Mouse (Mus musculus) limb, embryonic 12.5 days (tissue): ENCODE results near the gene Rpl36a-ps1. TPM values are rescaled to one million over a fixed set of nuclear protein-coding genes. Genes with fewer than 3 reads are reported as not detected.

Source experiments
- ATAC-seq: fragments of 200-750 bp; cut with Nextera tagmentation; 2 replicates; pipeline ENCODE4 v1.8.0; 2017; ENCODE audit warnings: low read depth, moderate TSS enrichment; ENCODE audit not compliant: insufficient number of reproducible peaks, insufficient read depth, low FRiP score, low TSS enrichment
- H3K27ac ChIP-seq: fragments of 300-500 bp; sonication (generic); 2 replicates; pipeline ENCODE4 v1.5.1; 2016; ENCODE audit warnings: mild to moderate bottlenecking, moderate library complexity
- H3K27me3 ChIP-seq: fragments of 300-500 bp; sonication (generic); 2 replicates; pipeline ENCODE4 v1.6.1; 2016; ENCODE audit warnings: mild to moderate bottlenecking, moderate library complexity
- H3K36me3 ChIP-seq: fragments of 300-500 bp; sonication (generic); 2 replicates; pipeline ENCODE4 v1.6.1; 2016; ENCODE audit warnings: mild to moderate bottlenecking, moderate library complexity
- H3K4me1 ChIP-seq: fragments of 300-500 bp; sonication (generic); replicated peaks from 2 replicates; pipeline ENCODE4 v1.6.1; 2016
- H3K4me2 ChIP-seq: fragments of 300-500 bp; sonication (generic); 2 replicates; pipeline ENCODE4 v1.6.1; 2016; ENCODE audit warnings: mild to moderate bottlenecking, moderate library complexity
- H3K4me3 ChIP-seq: fragments of 300-500 bp; sonication (generic); replicated peaks from 2 replicates; pipeline ENCODE4 v1.5.1; 2016; ENCODE audit warnings: mild to moderate bottlenecking
- H3K9ac ChIP-seq: fragments of 300-500 bp; sonication (generic); replicated peaks from 2 replicates; pipeline ENCODE4 v1.6.1; 2016; ENCODE audit warnings: mild to moderate bottlenecking, moderate library complexity
- H3K9me3 ChIP-seq: fragments of 300-500 bp; sonication (generic); 2 replicates; pipeline ENCODE4 v1.6.1; 2016; ENCODE audit warnings: mild to moderate bottlenecking, moderate library complexity
- WGBS: fragments of 180-500 bp; shearing (Covaris S2); methylation state at CpG from one replicate; pipeline ENCODE4 v1.1.7; 2016; 5-methylcytosine and 5-hydroxymethylcytosine counted together
- polyA plus RNA-seq: library from polyadenylated mRNA; unstranded; fragments of >200 nt; fragmentation: Nextera tagmentation; extraction: Ambion mirVana; gene quantifications from 2 replicates; pipeline ENCODE4 v1.2.1, GENCODE M21; 2016

Gene Rpl36a-ps1
- polyA plus RNA-seq, 1 experiment from 2014 or later = 2.6 TPM

GRCm38 (mm10) chr14:99019136-99019808 is 25.2 kb upstream of the Rpl36a-ps1 start:
- Histone ChIP-seq H3K36me3 (no peaks in the 10 kb centered on the region), H3K27me3 (no peaks in the 10 kb centered on the region), H3K9me3 (no peaks in the 10 kb centered on the region), H3K27ac (no peak overlapping the region), H3K9ac (no peak overlapping the region), H3K4me3 (no peak overlapping the region), H3K4me1 (no peaks in the 10 kb centered on the region), H3K4me2 (0 out of 2 replicates have a peak overlapping the region, but pooled peaks have one; percentile 2)
- ATAC-seq = no peak
- whole genome bisulfite sequencing = 42% methylated on average over 10 of the region's 10 CpGs

- WGBS = 76% methylated on average over 7 of the region's 7 CpGs
- Histone ChIP-seq H3K27ac (no peak overlapping the region), H3K27me3 (no peaks in the 10 kb centered on the region), H3K4me3 (no peak overlapping the region), H3K36me3 (no peaks in the 10 kb centered on the region), H3K9me3 (no peaks in the 10 kb centered on the region), H3K9ac (no peak overlapping the region), H3K4me2 (no peak overlapping the region), H3K4me1 (no peaks in the 10 kb centered on the region)
- no peak for ATAC-seq
These were observed 24.6 kb upstream of the Rpl36a-ps1 start for GRCm38 (mm10) chr14:99018691-99019090.

- 62% methylated on average over 2 of the region's 2 CpGs for WGBS
- ATAC-seq = no peak
- no peak overlapping the region for H3K4me3 ChIP-seq
- no peak overlapping the region for H3K4me2 ChIP-seq
- H3K9me3 ChIP-seq = no peaks in the 10 kb centered on the region
- H3K27ac ChIP-seq = no peak overlapping the region
- no peaks in the 10 kb centered on the region for H3K36me3 ChIP-seq
- H3K4me1 ChIP-seq = no peaks in the 10 kb centered on the region
- H3K27me3 ChIP-seq = no peaks in the 10 kb centered on the region
- H3K9ac ChIP-seq = no peak overlapping the region
These were observed 16.8 kb upstream of the Rpl36a-ps1 start for GRCm38 (mm10) chr14:99010920-99011313.

GRCm38 (mm10) chr14:99010224-99010919 is 16.3 kb upstream of the Rpl36a-ps1 start:
- Histone ChIP-seq H3K4me3 (no peak overlapping the region), H3K36me3 (no peaks in the 10 kb centered on the region), H3K27me3 (no peaks in the 10 kb centered on the region), H3K9ac (no peak overlapping the region), H3K4me1 (no peaks in the 10 kb centered on the region), H3K9me3 (no peaks in the 10 kb centered on the region), H3K27ac (no peak overlapping the region), H3K4me2 (no peak overlapping the region)
- ATAC-seq = no peak
- 72% methylated on average over 8 of the region's 8 CpGs for WGBS

GRCm38 (mm10) chr14:98992482-98992881 is 1.6 kb downstream of the Rpl36a-ps1 start:
- H3K27me3 ChIP-seq = no peaks in the 10 kb centered on the region
- no peak overlapping the region for H3K4me2 ChIP-seq
- H3K4me1 ChIP-seq = peaks cover 5% of the 10 kb centered on the region; the same call in 1 of the 2 replicates
- 75% methylated on average over 2 of the region's 2 CpGs for WGBS
- no peak overlapping the region for H3K4me3 ChIP-seq
- H3K27ac ChIP-seq = no peak overlapping the region
- no peak for ATAC-seq
- H3K36me3 ChIP-seq = no peaks in the 10 kb centered on the region
- H3K9me3 ChIP-seq = no peaks in the 10 kb centered on the region; the same call in 1 of the 2 replicates
- H3K9ac ChIP-seq = no peak overlapping the region

GRCm38 (mm10) chr14:98990636-98991035 is 3.5 kb downstream of the Rpl36a-ps1 start:
- Histone ChIP-seq H3K4me2 (no peak overlapping the region), H3K36me3 (no peaks in the 10 kb centered on the region), H3K4me3 (no peak overlapping the region), H3K9ac (no peak overlapping the region), H3K27me3 (no peaks in the 10 kb centered on the region), H3K4me1 (peaks cover 5% of the 10 kb centered on the region; the same call in 1 of the 2 replicates), H3K9me3 (no peaks in the 10 kb centered on the region), H3K27ac (no peak overlapping the region)
- no peak for ATAC-seq
- WGBS = 42% methylated on average over 3 of the region's 3 CpGs

GRCm38 (mm10) chr14:98989818-98990217 is 4.3 kb downstream of the Rpl36a-ps1 start:
- Histone ChIP-seq H3K27me3 (no peaks in the 10 kb centered on the region), H3K4me1 (peaks cover 5% of the 10 kb centered on the region; the same call in 1 of the 2 replicates), H3K27ac (peak overlapping the region; percentile 25; the same call in 1 of the 2 replicates), H3K36me3 (no peaks in the 10 kb centered on the region), H3K9me3 (no peaks in the 10 kb centered on the region), H3K9ac (no peak overlapping the region), H3K4me2 (no peak overlapping the region), H3K4me3 (no peak overlapping the region)
- 20% methylated on average over 3 of the region's 3 CpGs for WGBS
- no peak for ATAC-seq

- Histone ChIP-seq H3K27me3 (no peaks in the 10 kb centered on the region), H3K4me3 (no peak overlapping the region), H3K36me3 (no peaks in the 10 kb centered on the region), H3K4me2 (peak overlapping the region; percentile 5; the same call in 1 of the 2 replicates), H3K27ac (0 out of 2 replicates have a peak overlapping the region, but pooled peaks have one; percentile 35), H3K9ac (no peak overlapping the region), H3K9me3 (no peaks in the 10 kb centered on the region), H3K4me1 (peaks cover 11% of the 10 kb centered on the region)
- ATAC-seq = peak; percentile 94
- 21% methylated on average over 4 of the region's 4 CpGs for WGBS
These were observed 22.2 kb downstream of the Rpl36a-ps1 start for GRCm38 (mm10) chr14:98971921-98972320.

- ATAC-seq = no peak
- Histone ChIP-seq H3K4me3 (no peak overlapping the region), H3K27ac (no peak overlapping the region), H3K27me3 (no peaks in the 10 kb centered on the region), H3K4me1 (0 out of 2 replicates have a peak, but pooled peaks cover 6% of the 10 kb centered on the region), H3K4me2 (no peak overlapping the region), H3K9me3 (no peaks in the 10 kb centered on the region), H3K9ac (no peak overlapping the region), H3K36me3 (no peaks in the 10 kb centered on the region)
- WGBS = 73% methylated on average over 17 of the region's 17 CpGs
These were observed 35.0 kb downstream of the Rpl36a-ps1 start for GRCm38 (mm10) chr14:98958978-98959658.

- Histone ChIP-seq H3K4me2 (no peak overlapping the region), H3K27ac (no peak overlapping the region), H3K4me3 (no peak overlapping the region), H3K36me3 (no peaks in the 10 kb centered on the region), H3K4me1 (0 out of 2 replicates have a peak, but pooled peaks cover 6% of the 10 kb centered on the region), H3K9me3 (no peaks in the 10 kb centered on the region), H3K9ac (no peak overlapping the region), H3K27me3 (no peaks in the 10 kb centered on the region)
- WGBS = 88% methylated on average over 9 of the region's 9 CpGs
- no peak for ATAC-seq
These were observed 37.3 kb downstream of the Rpl36a-ps1 start for GRCm38 (mm10) chr14:98956788-98957187.

GRCm38 (mm10) chr14:98952441-98952840 is 41.7 kb downstream of the Rpl36a-ps1 start:
- Histone ChIP-seq H3K27me3 (no peaks in the 10 kb centered on the region), H3K4me3 (no peak overlapping the region), H3K27ac (no peak overlapping the region), H3K36me3 (no peaks in the 10 kb centered on the region), H3K4me2 (no peak overlapping the region), H3K9me3 (no peaks in the 10 kb centered on the region), H3K9ac (no peak overlapping the region), H3K4me1 (no peaks in the 10 kb centered on the region)
- 88% methylated on average over 7 of the region's 7 CpGs for WGBS
- ATAC-seq = no peak
